Mouse (Mus musculus) forebrain, embryonic 13.5 days (tissue): ENCODE measurements around the gene Sbf2. TPM values are rescaled to one million over a fixed set of nuclear protein-coding genes. Genes with fewer than 3 reads are reported as not detected.
"Not testable (repeated sequence)": the region's sequence is repeated elsewhere in the genome, so short reads cannot be mapped to it uniquely, and the experiment has no call there.

ENCODE experiments used
- ATAC-seq: fragments of 200-750 bp; cut with Nextera tagmentation; 2 replicates; pipeline ENCODE4 v1.8.0; 2017
- H3K27ac ChIP-seq: fragments of 300-500 bp; sonication (generic); 2 replicates; pipeline ENCODE4 v1.5.1; 2015; ENCODE audit warnings: inconsistent platforms, mild to moderate bottlenecking, moderate library complexity
- H3K27me3 ChIP-seq: fragments of 300-500 bp; sonication (generic); 2 replicates; pipeline ENCODE4 v1.6.1; 2015; ENCODE audit warnings: mild to moderate bottlenecking, inconsistent platforms
- H3K36me3 ChIP-seq: fragments of 300-500 bp; sonication (generic); 2 replicates; pipeline ENCODE4 v1.6.1; 2015; ENCODE audit warnings: mild to moderate bottlenecking, inconsistent platforms; ENCODE audit not compliant: poor library complexity, severe bottlenecking
- H3K4me1 ChIP-seq: fragments of 300-500 bp; sonication (generic); 2 replicates; pipeline ENCODE4 v1.6.1; 2015; ENCODE audit warnings: inconsistent platforms
- H3K4me2 ChIP-seq: fragments of 300-500 bp; sonication (generic); 2 replicates; pipeline ENCODE4 v1.6.1; 2015; ENCODE audit warnings: inconsistent platforms, mild to moderate bottlenecking, moderate library complexity
- H3K4me3 ChIP-seq: fragments of 300-500 bp; sonication (generic); 2 replicates; pipeline ENCODE4 v1.5.1; 2015; ENCODE audit warnings: mild to moderate bottlenecking, inconsistent platforms
- H3K9ac ChIP-seq: fragments of 300-500 bp; sonication (generic); 2 replicates; pipeline ENCODE4 v1.6.1; 2015; ENCODE audit warnings: mild to moderate bottlenecking, inconsistent platforms
- H3K9me3 ChIP-seq: fragments of 300-500 bp; sonication (generic); replicated peaks from 2 replicates; pipeline ENCODE4 v1.6.1; 2016; ENCODE audit warnings: inconsistent platforms
- WGBS: fragments of 180-500 bp; shearing (Covaris S2); methylation state at CpG from one replicate; pipeline ENCODE4 v1.1.7; 2015; 5-methylcytosine and 5-hydroxymethylcytosine counted together
- polyA plus RNA-seq: library from polyadenylated mRNA; unstranded; fragments of >200 nt; fragmentation: Nextera tagmentation; extraction: Ambion mirVana; gene quantifications from 2 replicates; pipeline ENCODE4 v1.2.1, GENCODE M21; 2015

Sbf2 gene
- polyA plus RNA-seq, 1 experiment from 2014 or later, result 51.8 TPM

DNA sequence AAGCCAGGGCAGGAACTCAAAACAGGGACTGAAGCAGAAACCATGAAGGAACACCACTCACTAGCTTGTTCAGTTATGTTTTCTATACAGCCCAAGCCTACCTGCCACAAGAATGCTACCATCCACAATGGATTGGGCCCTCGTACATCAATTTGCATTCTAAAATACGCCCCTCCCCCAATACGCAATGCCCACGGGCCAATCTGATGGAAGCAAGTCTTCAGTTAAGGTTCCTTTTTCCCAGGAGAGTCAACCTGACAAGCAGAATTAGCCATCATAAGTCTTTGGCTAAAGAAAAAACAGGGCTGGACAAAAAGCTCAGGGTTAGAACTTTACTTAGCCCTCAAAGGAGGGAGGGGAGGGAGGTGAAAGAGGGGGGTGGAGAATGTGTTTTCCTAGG, 9.2 kb downstream of the Sbf2 start:
- WGBS, result 74% methylated on average over 4 of the region's 4 CpGs
- H3K36me3 ChIP-seq, result no peaks in the 10 kb centered on the region
- H3K4me2 ChIP-seq, result no peak overlapping the region
- no peak overlapping the region for H3K9ac ChIP-seq
- no peak for ATAC-seq
- no peaks in the 10 kb centered on the region for H3K4me1 ChIP-seq
- no peaks in the 10 kb centered on the region for H3K27me3 ChIP-seq
- peaks cover 3% of the 10 kb centered on the region; the same call in 1 of the 2 replicates for H3K9me3 ChIP-seq
- no peak overlapping the region for H3K27ac ChIP-seq
- no peak overlapping the region for H3K4me3 ChIP-seq

DNA sequence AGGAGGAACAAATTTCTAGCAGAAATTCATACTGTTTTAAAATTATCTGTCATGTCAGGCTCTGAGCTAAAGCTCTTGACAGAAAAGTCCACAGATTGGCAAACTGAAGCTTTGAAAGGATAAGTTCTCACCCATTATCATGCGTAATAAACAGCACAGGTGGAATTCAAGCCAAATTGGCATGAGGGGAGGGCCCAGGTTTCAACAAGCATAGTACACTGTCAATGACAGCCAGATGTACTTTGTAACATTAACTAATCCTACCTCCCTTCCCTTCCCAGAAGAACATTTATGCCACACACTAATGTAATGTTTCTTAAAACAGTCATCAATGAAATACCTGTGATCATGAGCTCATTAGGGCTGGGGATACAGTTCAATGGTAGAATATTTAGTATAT, 17.6 kb downstream of the Sbf2 start:
- Histone ChIP-seq H3K4me3 (no peak overlapping the region), H3K36me3 (peaks cover 10% of the 10 kb centered on the region), H3K9me3 (no peaks in the 10 kb centered on the region; the same call in 1 of the 2 replicates), H3K27me3 (no peaks in the 10 kb centered on the region), H3K27ac (no peak overlapping the region), H3K4me2 (no peak overlapping the region), H3K9ac (no peak overlapping the region), H3K4me1 (no peaks in the 10 kb centered on the region)
- no peak for ATAC-seq
- 88% methylated on average over 1 of the region's 1 CpGs for WGBS

DNA sequence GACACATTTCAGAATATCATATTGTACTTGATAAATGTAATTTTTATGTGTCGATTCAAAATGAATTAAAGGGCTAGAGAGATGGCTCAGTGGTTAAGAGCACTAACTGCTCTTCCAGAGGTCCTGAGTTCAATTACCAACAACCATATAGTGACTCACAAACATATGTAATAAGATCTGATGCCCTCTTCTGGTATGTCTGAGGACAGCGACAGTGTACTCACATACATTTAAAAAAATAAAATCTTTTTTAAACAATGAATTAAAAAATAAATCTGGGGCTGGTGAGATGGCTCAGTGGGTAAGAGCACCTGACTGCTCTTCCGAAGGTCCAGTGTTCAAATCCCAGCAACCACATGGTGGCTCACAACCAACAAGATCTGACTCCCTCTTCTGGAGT, 20.7 kb downstream of the Sbf2 start:
- not testable (repeated sequence) for H3K27ac ChIP-seq, H3K4me1 ChIP-seq, H3K36me3 ChIP-seq, H3K9me3 ChIP-seq, H3K4me2 ChIP-seq, ATAC-seq, H3K4me3 ChIP-seq, H3K27me3 ChIP-seq, H3K9ac ChIP-seq
- 96% methylated on average over 3 of the region's 3 CpGs for WGBS

DNA sequence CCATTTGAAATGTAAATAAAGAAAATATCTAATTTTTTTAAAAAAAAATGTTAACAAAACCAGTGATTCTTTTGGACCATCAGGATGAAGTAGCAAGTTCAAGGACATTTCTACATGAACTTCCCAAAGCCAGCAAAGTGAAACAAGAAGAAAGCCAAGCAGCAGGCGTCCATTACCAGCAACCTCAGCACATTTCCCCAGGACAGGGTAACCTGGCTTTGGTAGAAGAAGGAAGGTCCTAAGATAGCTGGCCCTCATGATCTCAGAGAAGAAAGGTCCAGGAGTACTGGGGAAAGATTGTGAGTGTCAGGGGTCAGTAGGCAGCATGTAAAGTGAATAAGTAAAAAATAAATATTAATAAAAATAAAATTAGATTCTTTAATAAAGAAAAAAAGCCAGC, 27.0 kb downstream of the Sbf2 start:
- WGBS, result 79% methylated on average over 1 of the region's 1 CpGs
- no peaks in the 10 kb centered on the region for H3K9me3 ChIP-seq
- H3K4me3 ChIP-seq, result no peak overlapping the region
- no peaks in the 10 kb centered on the region for H3K36me3 ChIP-seq
- no peak overlapping the region for H3K4me2 ChIP-seq
- ATAC-seq, result no peak
- H3K4me1 ChIP-seq, result no peaks in the 10 kb centered on the region
- H3K27me3 ChIP-seq, result no peaks in the 10 kb centered on the region
- H3K9ac ChIP-seq, result no peak overlapping the region
- H3K27ac ChIP-seq, result no peak overlapping the region

DNA sequence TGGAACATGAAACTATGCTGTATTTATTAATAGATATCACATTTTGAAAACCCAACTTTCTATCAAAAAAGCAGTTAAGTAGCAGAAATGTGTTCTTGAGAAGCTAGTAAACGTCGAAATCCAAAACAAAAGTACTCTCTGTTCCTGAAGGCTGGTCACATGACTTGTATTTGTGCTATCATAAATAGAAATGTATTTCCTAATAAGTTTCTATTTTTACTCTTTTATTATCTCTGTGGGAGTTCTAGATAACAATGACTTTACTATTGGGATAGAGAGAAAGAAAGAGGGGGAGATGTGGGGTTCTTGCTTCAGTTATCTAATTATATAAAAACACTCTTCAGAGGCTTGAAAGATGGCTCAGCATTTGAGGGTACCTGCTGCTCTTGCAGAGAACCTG, 29.5 kb downstream of the Sbf2 start:
- no peak overlapping the region for H3K4me3 ChIP-seq
- H3K4me2 ChIP-seq, result no peak overlapping the region
- no peaks in the 10 kb centered on the region for H3K36me3 ChIP-seq
- H3K27me3 ChIP-seq, result no peaks in the 10 kb centered on the region
- H3K27ac ChIP-seq, result no peak overlapping the region
- no peaks in the 10 kb centered on the region for H3K4me1 ChIP-seq
- no peak overlapping the region for H3K9ac ChIP-seq
- H3K9me3 ChIP-seq, result no peaks in the 10 kb centered on the region
- 85% methylated on average over 2 of the region's 2 CpGs for WGBS
- no peak for ATAC-seq

DNA sequence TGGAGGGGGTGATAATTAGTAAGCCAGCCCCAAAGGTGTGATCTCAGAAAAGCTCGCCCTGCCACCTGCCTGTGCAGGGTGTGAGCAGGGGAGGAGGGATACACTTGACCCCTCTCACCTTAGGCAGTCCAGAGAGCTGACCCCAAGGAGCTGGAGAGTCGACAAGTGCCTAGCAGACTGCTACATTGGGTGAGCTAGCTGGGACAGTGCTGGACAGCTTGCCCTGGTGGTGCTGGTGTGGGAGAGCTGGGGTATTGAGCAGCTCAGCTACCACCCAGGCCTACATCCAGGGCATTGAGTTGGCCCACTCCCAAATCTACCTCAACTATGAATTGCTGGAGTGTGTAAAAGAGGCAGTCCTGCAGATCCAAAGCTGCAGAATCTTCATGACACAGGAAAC, 30.6 kb downstream of the Sbf2 start:
- Histone ChIP-seq H3K27me3 (no peaks in the 10 kb centered on the region), H3K9ac (no peak overlapping the region), H3K4me3 (no peak overlapping the region), H3K4me2 (no peak overlapping the region), H3K9me3 (no peaks in the 10 kb centered on the region), H3K36me3 (no peaks in the 10 kb centered on the region), H3K4me1 (no peaks in the 10 kb centered on the region), H3K27ac (no peak overlapping the region)
- 0 out of 2 replicates have a peak, but pooled peaks have one; percentile 33 for ATAC-seq
- WGBS, result 82% methylated on average over 2 of the region's 2 CpGs

DNA sequence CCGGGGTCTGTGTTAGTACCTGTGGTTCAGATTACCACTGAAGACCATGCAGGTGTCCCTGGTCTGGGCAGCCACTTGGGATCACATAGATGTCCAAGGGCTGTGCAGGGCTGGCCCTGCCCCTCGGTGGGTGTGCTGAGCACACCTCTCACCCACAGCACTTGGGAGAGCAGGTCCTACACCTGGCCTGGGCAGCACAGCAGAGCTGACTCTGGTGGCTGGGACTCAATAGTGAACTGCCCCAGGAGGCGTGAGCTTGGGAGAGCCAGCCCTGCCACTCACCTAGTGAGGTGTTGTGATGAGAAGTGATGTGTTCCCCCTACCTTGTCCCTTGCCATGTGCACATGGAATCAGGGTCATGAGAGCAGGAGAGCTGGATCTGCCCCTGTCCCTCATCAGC, 31.0 kb downstream of the Sbf2 start:
- 0 out of 2 replicates have a peak, but pooled peaks have one; percentile 10 for ATAC-seq
- Histone ChIP-seq H3K4me1 (no peaks in the 10 kb centered on the region), H3K4me2 (no peak overlapping the region), H3K4me3 (no peak overlapping the region), H3K27ac (no peak overlapping the region), H3K9ac (no peak overlapping the region), H3K9me3 (no peaks in the 10 kb centered on the region), H3K27me3 (no peaks in the 10 kb centered on the region), H3K36me3 (no peaks in the 10 kb centered on the region)
- 95% methylated on average over 3 of the region's 3 CpGs for WGBS

DNA sequence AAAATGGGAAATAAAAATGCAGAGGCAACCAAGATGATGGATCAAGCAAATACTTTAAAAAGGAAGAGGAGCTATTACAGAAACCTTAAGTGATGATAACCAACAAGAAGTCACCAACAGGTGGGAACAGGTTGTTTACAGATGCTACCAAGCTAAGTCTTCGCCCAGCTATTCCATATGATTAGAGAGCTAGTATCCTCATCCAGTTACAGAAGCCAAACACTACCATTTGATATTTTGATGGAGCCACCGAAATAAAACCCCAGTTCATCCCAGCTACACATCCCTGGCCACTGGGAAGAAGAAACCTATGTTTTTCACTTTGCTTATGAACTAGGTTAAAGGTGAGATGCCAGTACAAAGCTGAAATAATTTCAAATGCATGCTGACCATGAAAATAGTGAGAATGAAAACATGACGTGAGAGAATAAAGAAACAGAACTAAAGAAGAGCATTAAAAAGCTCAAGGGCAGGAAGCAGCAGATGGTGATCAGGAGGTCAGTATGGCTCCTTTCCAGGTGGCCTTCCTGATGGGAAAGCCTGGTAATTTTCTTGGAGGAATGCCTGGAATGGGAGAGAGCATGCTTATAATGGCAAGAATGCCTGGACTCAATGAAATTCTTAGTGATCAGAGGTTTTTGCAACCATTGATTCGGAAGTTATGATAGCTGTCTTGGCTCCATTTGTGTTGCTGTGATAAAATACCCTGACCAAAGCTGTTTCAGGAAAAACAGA, 48.7 kb downstream of the Sbf2 start:
- 83% methylated on average over 4 of the region's 4 CpGs for WGBS
- ATAC-seq, result no peak

DNA sequence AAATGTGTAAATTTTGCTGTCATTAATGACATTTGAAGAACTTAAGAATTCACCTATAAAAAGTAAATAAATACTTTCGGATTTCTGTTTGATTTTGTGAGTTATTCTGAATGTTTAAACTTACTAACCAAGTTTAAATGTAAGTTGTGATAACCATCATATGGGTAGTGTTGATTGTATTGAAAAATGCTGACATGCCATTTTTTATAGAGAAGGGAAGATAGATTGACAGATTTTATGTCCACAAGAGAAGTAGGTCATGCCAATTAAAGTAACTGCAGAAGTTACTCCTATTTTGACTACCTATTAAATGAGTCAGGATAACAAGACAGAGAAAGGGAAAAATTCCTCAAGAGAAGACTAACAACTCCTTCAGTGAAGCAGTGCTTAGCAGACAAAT, 53.1 kb downstream of the Sbf2 start:
- Histone ChIP-seq H3K4me2 (no peak overlapping the region), H3K36me3 (peaks cover 9% of the 10 kb centered on the region), H3K9me3 (no peaks in the 10 kb centered on the region), H3K4me1 (no peaks in the 10 kb centered on the region), H3K27me3 (no peaks in the 10 kb centered on the region), H3K4me3 (no peak overlapping the region), H3K27ac (no peak overlapping the region), H3K9ac (no peak overlapping the region)
- WGBS, result 93% methylated on average over 1 of the region's 1 CpGs
- ATAC-seq, result no peak

More for the DNA sequence above, 48.7 kb downstream of the Sbf2 start:
- H3K36me3 ChIP-seq, result no peaks in the 10 kb centered on the region
- no peak overlapping the region for H3K9ac ChIP-seq
- no peak overlapping the region for H3K4me3 ChIP-seq
- H3K4me1 ChIP-seq, result no peaks in the 10 kb centered on the region
- no peak overlapping the region for H3K4me2 ChIP-seq
- no peaks in the 10 kb centered on the region for H3K9me3 ChIP-seq
- H3K27ac ChIP-seq, result no peak overlapping the region
- H3K27me3 ChIP-seq, result no peaks in the 10 kb centered on the region

DNA sequence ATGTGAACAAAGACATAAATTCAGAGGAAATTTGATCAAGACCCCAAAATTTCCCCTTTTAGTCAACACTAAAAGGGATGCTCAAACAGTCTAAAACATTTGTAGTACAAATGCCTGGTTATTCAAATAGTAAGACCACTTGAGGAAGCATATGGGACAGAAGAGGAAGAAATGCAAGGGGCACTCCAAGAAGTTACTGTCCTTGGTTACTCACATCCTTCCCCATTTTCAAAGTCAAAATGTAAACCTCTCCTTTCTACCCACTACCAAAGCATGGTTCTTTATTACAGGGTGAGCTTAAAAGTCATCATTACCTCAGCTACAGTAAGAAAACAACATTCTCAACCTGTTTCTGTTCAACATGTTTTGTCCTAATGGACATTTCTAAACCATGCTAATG, 57.7 kb downstream of the Sbf2 start:
- no peak for ATAC-seq
- no peak overlapping the region for H3K4me3 ChIP-seq
- no peak overlapping the region for H3K9ac ChIP-seq
- no peaks in the 10 kb centered on the region for H3K27me3 ChIP-seq
- no peak overlapping the region for H3K4me2 ChIP-seq
- no peaks in the 10 kb centered on the region for H3K4me1 ChIP-seq
- no peaks in the 10 kb centered on the region for H3K9me3 ChIP-seq
- H3K36me3 ChIP-seq, result peaks cover 9% of the 10 kb centered on the region
- no peak overlapping the region for H3K27ac ChIP-seq

DNA sequence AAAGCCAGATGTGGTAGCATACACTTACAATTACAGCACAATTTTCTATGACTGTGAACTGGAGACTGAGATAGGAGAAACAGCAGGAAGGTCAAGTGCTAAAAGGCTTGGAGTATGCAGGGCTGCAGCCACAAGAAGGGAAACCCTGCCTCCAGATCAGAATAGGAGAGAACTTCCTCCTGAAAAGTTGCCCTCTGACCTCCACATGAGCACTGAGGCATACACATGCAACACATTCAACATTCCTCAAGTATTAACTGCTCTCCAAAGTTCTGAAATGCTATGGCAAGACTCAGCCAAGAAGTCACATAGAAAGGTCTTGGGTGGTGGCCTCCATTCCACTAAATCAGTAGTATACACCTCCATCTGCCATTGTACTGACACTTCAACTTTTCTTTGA, 58.5 kb downstream of the Sbf2 start:
- Histone ChIP-seq H3K9ac (no peak overlapping the region), H3K27ac (no peak overlapping the region), H3K36me3 (peaks cover 9% of the 10 kb centered on the region), H3K4me2 (no peak overlapping the region), H3K9me3 (no peaks in the 10 kb centered on the region), H3K4me1 (no peaks in the 10 kb centered on the region), H3K27me3 (no peaks in the 10 kb centered on the region), H3K4me3 (no peak overlapping the region)
- ATAC-seq, result no peak

DNA sequence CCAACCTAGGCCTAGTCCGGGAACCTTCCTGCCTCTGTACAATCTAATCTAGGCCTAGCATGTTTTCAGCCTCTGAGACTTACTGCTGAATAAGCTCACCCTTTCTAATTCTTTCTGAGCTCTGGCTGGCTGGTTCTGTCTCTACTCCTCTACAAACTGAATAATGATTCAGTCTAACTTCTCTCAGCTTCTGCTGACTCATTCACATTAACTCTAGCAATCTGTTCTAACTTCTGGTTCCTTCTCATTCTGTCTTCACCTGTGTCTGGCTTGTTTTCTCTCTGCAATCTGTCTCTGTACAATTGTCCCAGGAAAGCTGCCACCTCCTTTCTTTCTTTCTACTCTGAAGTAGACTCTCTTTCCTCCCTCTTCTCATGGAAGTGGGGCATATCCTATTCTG, 59.5 kb downstream of the Sbf2 start:
- Histone ChIP-seq H3K36me3 (peaks cover 9% of the 10 kb centered on the region), H3K9me3 (no peaks in the 10 kb centered on the region), H3K4me1 (no peaks in the 10 kb centered on the region), H3K27me3 (no peaks in the 10 kb centered on the region), H3K4me2 (no peak overlapping the region), H3K4me3 (no peak overlapping the region), H3K27ac (no peak overlapping the region), H3K9ac (no peak overlapping the region)
- 87% methylated on average over 1 of the region's 1 CpGs for WGBS
- no peak for ATAC-seq

DNA sequence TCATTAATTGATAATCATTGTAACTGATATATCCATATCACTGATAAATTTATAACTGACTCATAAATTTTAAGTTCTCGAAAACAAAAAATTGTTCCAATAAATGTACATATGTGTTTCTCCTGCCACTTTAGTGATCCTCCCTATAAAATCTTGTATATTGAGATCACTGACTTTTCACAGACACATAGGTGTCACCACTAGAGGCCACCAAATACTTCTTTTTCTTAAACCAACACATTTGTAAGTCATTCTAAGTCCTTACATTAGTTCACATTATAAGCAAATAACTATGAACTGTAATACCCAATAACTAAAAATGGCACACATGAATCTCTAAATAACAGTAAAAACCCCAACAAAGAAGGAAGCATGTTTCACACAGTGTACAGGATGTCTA, 66.5 kb downstream of the Sbf2 start:
- H3K4me1 ChIP-seq, result no peaks in the 10 kb centered on the region
- H3K9ac ChIP-seq, result no peak overlapping the region
- ATAC-seq, result no peak
- H3K27ac ChIP-seq, result no peak overlapping the region
- H3K36me3 ChIP-seq, result no peaks in the 10 kb centered on the region
- WGBS, result 91% methylated on average over 1 of the region's 1 CpGs
- H3K4me2 ChIP-seq, result no peak overlapping the region
- H3K9me3 ChIP-seq, result no peaks in the 10 kb centered on the region
- H3K27me3 ChIP-seq, result no peaks in the 10 kb centered on the region
- no peak overlapping the region for H3K4me3 ChIP-seq
